ENCODE assay signal across 8 mouse cellular contexts in genomic region chr17:75004820-75005219, GRCm38 (mm10). TPM values are rescaled to one million over a fixed set of nuclear protein-coding genes. Genes with fewer than 3 reads are reported as not detected.
DNase-seq lines count a peak whose midpoint lies in the region; ATAC-seq and TF ChIP-seq lines count a peak whose summit lies in the region.

No protein-coding gene starts in this region.

- TF ChIP-seq POLR2A in olfactory bulb, adult 2 months (IDR thresholded peaks at IDR 0.05; ENCODE audit: insufficient read depth, low read depth, low read length), result no peak
- no peak for TF ChIP-seq POLR2A in thymus, adult 2 months (IDR thresholded peaks at IDR 0.05; ENCODE audit: control insufficient read depth, extremely low read depth, insufficient read depth, low read length, poor library complexity)

- H3K4me2 ChIP-seq in forebrain, embryonic 12.5 days, result peak overlapping the region; percentile 99
- peak overlapping the region; percentile 87 for H3K4me2 ChIP-seq in heart, postnatal 0 days (ENCODE audit: low read depth, low read length)

- TF ChIP-seq EP300 in heart, postnatal 0 days (IDR thresholded peaks at IDR 0.05; ENCODE audit: low read depth), result no peak

- H3K36me3 ChIP-seq in forebrain, embryonic 12.5 days (replicated peaks), result no peaks in the 10 kb centered on the region
- no peaks in the 10 kb centered on the region for H3K36me3 ChIP-seq in heart, postnatal 0 days (replicated peaks; ENCODE audit: control insufficient read depth, insufficient read depth, low read length)
- no peaks in the 10 kb centered on the region for H3K36me3 ChIP-seq in thymus, adult 2 months (ENCODE audit: control insufficient read depth, insufficient read depth, low read length)

- under 1% methylated on average over 11 of the region's 11 CpGs for WGBS in forebrain, embryonic 12.5 days
- 0% methylated on average over 11 of the region's 11 CpGs for WGBS in heart, postnatal 0 days
- WGBS in olfactory bulb, adult 2 months, result 1% methylated on average over 11 of the region's 11 CpGs
- 2% methylated on average over 11 of the region's 11 CpGs for WGBS in thymus, adult 2 months

- DNase-seq in A20 (ENCODE audit: low read depth, low spot score), result peak; percentile 47
- DNase-seq in adrenal gland, postnatal 36 days, result peak; percentile 83 to 90
- peak; percentile 88 for DNase-seq in heart, postnatal 0 days (ENCODE audit: low spot score)
- peak; percentile 79 to 94 for DNase-seq in kidney, postnatal 36 days
- DNase-seq in lung, adult 18-20 months, result peak; percentile 67 to 78
- DNase-seq in thymus, adult 2 months, result peak; percentile 54

- no peak overlapping the region for H3K27ac ChIP-seq in forebrain, embryonic 12.5 days
- peak overlapping the region; percentile 82 for H3K27ac ChIP-seq in heart, postnatal 0 days (ENCODE audit: low read depth)
- no peak overlapping the region for H3K27ac ChIP-seq in olfactory bulb, adult 2 months (ENCODE audit: insufficient read depth, low read depth, low read length)
- H3K27ac ChIP-seq in thymus, adult 2 months (ENCODE audit: control insufficient read depth, insufficient read depth, low read length), result no peak overlapping the region

- peak; percentile 88 for ATAC-seq in forebrain, embryonic 12.5 days (ENCODE audit: low FRiP score)
- ATAC-seq in heart, postnatal 0 days (ENCODE audit: insufficient read depth, low read depth), result peak; percentile 77

- H3K9ac ChIP-seq in forebrain, embryonic 12.5 days, result 0 out of 2 replicates have a peak overlapping the region, but pooled peaks have one; percentile 83
- H3K9ac ChIP-seq in heart, postnatal 0 days (replicated peaks; ENCODE audit: low read depth, low read length), result peak overlapping the region; percentile 76; the same call in 1 of the 2 replicates

- H3K4me1 ChIP-seq in forebrain, embryonic 12.5 days, result peaks cover 8% of the 10 kb centered on the region
- 0 out of 2 replicates have a peak, but pooled peaks cover 4% of the 10 kb centered on the region for H3K4me1 ChIP-seq in heart, postnatal 0 days (ENCODE audit: control insufficient read depth, insufficient read depth)
- H3K4me1 ChIP-seq in olfactory bulb, adult 2 months (ENCODE audit: control insufficient read depth, insufficient read depth, low read length), result peaks cover 4% of the 10 kb centered on the region; the same call in 1 of the 2 replicates
- H3K4me1 ChIP-seq in thymus, adult 2 months (replicated peaks; ENCODE audit: control insufficient read depth, insufficient read depth, low read length), result 0 out of 2 replicates have a peak, but pooled peaks cover 4% of the 10 kb centered on the region

- peak; percentile 83 for TF ChIP-seq CTCF in heart, postnatal 0 days (IDR thresholded peaks at IDR 0.05; ENCODE audit: low read depth)
- TF ChIP-seq CTCF in olfactory bulb, adult 2 months (IDR thresholded peaks at IDR 0.05; ENCODE audit: insufficient read depth, low read depth, low read length), result peak; percentile 83; the same call in 1 of the 2 replicates
- TF ChIP-seq CTCF in thymus, adult 2 months (IDR thresholded peaks at IDR 0.05; ENCODE audit: borderline replicate concordance, control insufficient read depth, extremely low read depth, insufficient read depth, low read length, poor library complexity), result peak; percentile 61; the same call in 1 of the 2 replicates

- peaks cover 7% of the 10 kb centered on the region; the same call in 1 of the 2 replicates for H3K27me3 ChIP-seq in forebrain, embryonic 12.5 days
- no peaks in the 10 kb centered on the region for H3K27me3 ChIP-seq in heart, postnatal 0 days (ENCODE audit: control insufficient read depth, insufficient read depth, low read length)
- peaks cover 5% of the 10 kb centered on the region; the same call in 1 of the 2 replicates for H3K27me3 ChIP-seq in thymus, adult 2 months (ENCODE audit: control insufficient read depth, insufficient read depth, low read length)

- H3K4me3 ChIP-seq in forebrain, embryonic 12.5 days (replicated peaks), result peak overlapping the region; percentile 77
- peak overlapping the region; percentile 83 for H3K4me3 ChIP-seq in heart, postnatal 0 days (ENCODE audit: low read depth, low read length)
- peak overlapping the region; percentile 58 for H3K4me3 ChIP-seq in olfactory bulb, adult 2 months (ENCODE audit: insufficient read depth, low read depth, low read length)
- H3K4me3 ChIP-seq in thymus, adult 2 months (ENCODE audit: control insufficient read depth, insufficient read depth, low read length), result no peak overlapping the region

- no peaks in the 10 kb centered on the region for H3K9me3 ChIP-seq in forebrain, embryonic 12.5 days
- H3K9me3 ChIP-seq in heart, postnatal 0 days (replicated peaks; ENCODE audit: control insufficient read depth, low read length), result no peaks in the 10 kb centered on the region

RNA-seq across cellular contexts. Expression of gene Ltbp1, which starts 0.5 kb away (rescaled TPM):
- 10 to 100 TPM; 12.9 to 15.5 TPM for total RNA-seq in adrenal gland, postnatal 36 days (2021)
- polyA plus RNA-seq in forebrain, embryonic 12.5 days (2016; fragmentation: Nextera tagmentation; extraction: Ambion mirVana), result 3.4 and 4.0 TPM in 2 replicates
- 43.0 and 72.9 TPM in 2 replicates for total RNA-seq in heart, postnatal 0 days (2014; rRNA removed; ENCODE audit: low replicate concordance)
- 11.7 and 11.8 TPM in 2 replicates for polyA plus RNA-seq in heart, postnatal 0 days (2015; fragmentation: Nextera tagmentation; extraction: Ambion mirVana)
- not detected in 2 replicates for polyA plus RNA-seq in olfactory bulb, adult 2 months (2012; ENCODE audit: insufficient read depth, insufficient read length, low replicate concordance, missing spikeins)
- polyA plus RNA-seq in thymus, adult 2 months (2012; rRNA removed), result 3.6 and 4.0 TPM in 2 replicates
